Mouse (Mus musculus) lung, postnatal 0 days (tissue): ENCODE data around the gene Fbp1.
A peak's percentile ranks its signal among the peaks of the same experiment; 100 is the strongest.

Experiments
- CTCF ChIP-seq: IDR thresholded peaks from 2 replicates; pipeline ENCODE4 v1.5.1; 2016; ENCODE audit warnings: antibody characterized with exemption, mild to moderate bottlenecking
- EP300 ChIP-seq: IDR thresholded peaks from 2 replicates; pipeline ENCODE4 v1.6.1; 2016; ENCODE audit warnings: antibody characterized with exemption, mild to moderate bottlenecking, control low read depth

DNA sequence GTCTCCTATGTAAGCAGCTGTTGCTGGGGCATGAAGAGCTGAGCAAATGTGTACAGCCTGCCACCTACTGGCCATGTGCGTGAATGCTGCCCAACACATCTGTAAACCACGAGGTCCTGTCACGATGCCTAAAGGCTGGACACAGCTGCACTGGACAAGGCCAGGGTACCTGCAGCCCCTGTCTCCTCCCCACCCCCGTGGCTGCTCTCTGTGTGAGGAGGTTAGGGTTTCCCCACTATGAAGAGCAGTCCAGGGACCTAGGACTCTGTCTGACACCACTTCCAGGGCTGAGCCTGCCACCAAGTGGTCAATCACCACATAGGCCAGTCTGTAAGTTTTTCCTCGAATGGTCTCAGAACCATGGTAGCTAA, 31.8 kb downstream of the Fbp1 start:
- TF ChIP-seq EP300 (no peak), CTCF (peak; percentile 97)
